Mouse (Mus musculus): ENCODE data around the gene Arid1b. TPM values are rescaled to one million over a fixed set of nuclear protein-coding genes. Genes with fewer than 3 reads are reported as not detected.

Gene Arid1b
- polyA plus RNA-seq, 1 experiment from 2014 or later = 22.3 TPM

- WGBS = 14% methylated on average over 1 of the region's 1 CpGs
Measured at GRCm38 (mm10) chr17:5323746-5324145, 329.6 kb downstream of the Arid1b start.

GRCm38 (mm10) chr17:5324236-5324876 lies 330.2 kb downstream of the Arid1b start:
- Histone ChIP-seq H3K4me3 (no peak overlapping the region), H3K4me1 (peaks cover 31% of the 10 kb centered on the region), H3K9me3 (replicated peaks) (no peaks in the 10 kb centered on the region), H3K27me3 (peaks cover 27% of the 10 kb centered on the region), H3K4me2 (replicated peaks) (no peak overlapping the region), H3K36me3 (peaks cover 56% of the 10 kb centered on the region), H3K9ac (peak overlapping the region; percentile 4; the same call in 1 of the 2 replicates), H3K27ac (peak overlapping the region; percentile 76; the same call in 1 of the 2 replicates)
- 9% methylated on average over 10 of the region's 10 CpGs for WGBS
- ATAC-seq (ENCODE audit: low FRiP score) = peak; percentile 74

More at GRCm38 (mm10) chr17:5323746-5324145, 329.6 kb downstream of the Arid1b start:
- no peak overlapping the region for H3K9ac ChIP-seq
- peaks cover 27% of the 10 kb centered on the region for H3K27me3 ChIP-seq
- H3K36me3 ChIP-seq = peaks cover 56% of the 10 kb centered on the region
- no peaks in the 10 kb centered on the region for H3K9me3 ChIP-seq (replicated peaks)
- ATAC-seq (ENCODE audit: low FRiP score) = no peak
- H3K4me1 ChIP-seq = peaks cover 31% of the 10 kb centered on the region
- H3K4me2 ChIP-seq (replicated peaks) = no peak overlapping the region
- H3K4me3 ChIP-seq = no peak overlapping the region
- peak overlapping the region; percentile 76 for H3K27ac ChIP-seq

DNA sequence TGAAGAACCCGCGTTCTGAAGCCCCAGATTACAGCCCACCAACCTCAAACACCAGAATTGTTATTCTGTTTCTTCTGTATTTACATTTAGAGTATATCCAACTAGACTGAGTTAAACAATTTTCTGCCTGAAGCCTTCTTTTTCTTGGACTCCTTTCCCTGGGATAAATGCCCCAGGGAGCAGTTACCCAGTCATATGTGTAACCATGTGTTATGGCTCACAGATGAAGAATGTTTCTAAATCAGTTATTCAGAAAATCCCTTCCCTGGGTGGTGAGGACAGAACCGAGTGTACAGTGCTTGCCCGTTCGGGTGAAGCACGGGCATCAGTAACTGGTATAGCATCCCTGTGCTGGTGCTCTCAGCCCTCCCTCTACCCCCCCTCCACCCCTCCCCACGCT lies 332.6 kb downstream of the Arid1b start:
- Histone ChIP-seq H3K9ac (no peak overlapping the region), H3K4me3 (no peak overlapping the region), H3K4me2 (replicated peaks) (no peak overlapping the region), H3K27me3 (peaks cover 22% of the 10 kb centered on the region), H3K27ac (no peak overlapping the region), H3K9me3 (replicated peaks) (no peaks in the 10 kb centered on the region), H3K4me1 (peaks cover 31% of the 10 kb centered on the region), H3K36me3 (peaks cover 45% of the 10 kb centered on the region)
- ATAC-seq (ENCODE audit: low FRiP score) = no peak
- 89% methylated on average over 7 of the region's 7 CpGs for WGBS

- peaks cover 25% of the 10 kb centered on the region for H3K4me1 ChIP-seq
- H3K9ac ChIP-seq = no peak overlapping the region
- no peaks in the 10 kb centered on the region for H3K9me3 ChIP-seq (replicated peaks)
- WGBS = 91% methylated on average over 12 of the region's 12 CpGs
- peaks cover 17% of the 10 kb centered on the region for H3K27me3 ChIP-seq
- H3K27ac ChIP-seq = no peak overlapping the region
- ATAC-seq (ENCODE audit: low FRiP score) = no peak
- H3K36me3 ChIP-seq = peaks cover 39% of the 10 kb centered on the region
- H3K4me2 ChIP-seq (replicated peaks) = no peak overlapping the region
- no peak overlapping the region for H3K4me3 ChIP-seq
Measured at GRCm38 (mm10) chr17:5327480-5328180, 333.5 kb downstream of the Arid1b start.

DNA sequence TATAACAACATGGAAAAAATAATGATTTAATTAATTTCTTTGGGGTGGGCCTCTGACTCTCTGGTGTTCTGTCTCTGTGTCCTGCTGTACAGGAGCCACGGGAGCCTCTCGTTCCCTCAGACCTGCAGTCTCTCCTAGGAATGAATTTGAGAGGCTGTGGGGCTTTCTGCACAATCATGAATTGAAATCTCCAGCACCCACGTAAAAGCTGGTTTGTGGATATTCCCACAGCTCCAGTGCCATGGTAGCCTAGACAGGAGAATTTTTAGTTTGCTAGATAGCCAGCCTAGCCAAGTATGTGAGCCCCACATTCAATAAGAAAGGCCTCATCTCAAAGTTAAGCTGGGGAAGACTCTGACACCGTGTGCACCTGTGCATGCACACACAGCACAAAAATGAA lies 335.3 kb downstream of the Arid1b start:
- Histone ChIP-seq H3K4me3 (no peak overlapping the region), H3K4me1 (peaks cover 7% of the 10 kb centered on the region), H3K27ac (no peak overlapping the region), H3K27me3 (peaks cover 17% of the 10 kb centered on the region), H3K4me2 (replicated peaks) (no peak overlapping the region), H3K9me3 (replicated peaks) (no peaks in the 10 kb centered on the region), H3K36me3 (peaks cover 50% of the 10 kb centered on the region), H3K9ac (no peak overlapping the region)
- 76% methylated on average over 4 of the region's 4 CpGs for WGBS
- no peak for ATAC-seq (ENCODE audit: low FRiP score)

DNA sequence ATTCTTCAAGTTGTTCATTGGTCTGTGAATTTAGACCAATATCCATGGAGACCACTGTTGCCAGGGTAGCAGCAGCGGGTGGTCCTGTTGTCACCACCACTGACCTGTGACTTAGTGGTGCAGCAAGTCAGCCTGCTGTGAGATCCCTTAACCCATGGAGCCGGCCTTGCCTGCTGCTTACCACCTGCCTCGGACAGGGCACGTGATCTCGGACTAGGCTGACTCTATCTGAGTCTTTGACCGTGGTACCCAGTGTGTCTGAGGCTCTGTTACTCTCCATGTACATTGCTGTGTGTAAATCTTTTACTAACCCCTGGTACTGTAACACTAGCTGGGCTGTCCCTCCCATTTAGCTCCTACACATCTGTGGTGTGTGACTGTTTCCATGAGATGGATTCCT lies 335.9 kb downstream of the Arid1b start:
- H3K4me2 ChIP-seq (replicated peaks) = no peak overlapping the region
- no peak for ATAC-seq (ENCODE audit: low FRiP score)
- peaks cover 55% of the 10 kb centered on the region for H3K36me3 ChIP-seq
- H3K27me3 ChIP-seq = peaks cover 17% of the 10 kb centered on the region
- no peaks in the 10 kb centered on the region for H3K9me3 ChIP-seq (replicated peaks)
- H3K27ac ChIP-seq = no peak overlapping the region
- H3K9ac ChIP-seq = no peak overlapping the region
- peaks cover 2% of the 10 kb centered on the region for H3K4me1 ChIP-seq
- H3K4me3 ChIP-seq = no peak overlapping the region
- 58% methylated on average over 6 of the region's 6 CpGs for WGBS

DNA sequence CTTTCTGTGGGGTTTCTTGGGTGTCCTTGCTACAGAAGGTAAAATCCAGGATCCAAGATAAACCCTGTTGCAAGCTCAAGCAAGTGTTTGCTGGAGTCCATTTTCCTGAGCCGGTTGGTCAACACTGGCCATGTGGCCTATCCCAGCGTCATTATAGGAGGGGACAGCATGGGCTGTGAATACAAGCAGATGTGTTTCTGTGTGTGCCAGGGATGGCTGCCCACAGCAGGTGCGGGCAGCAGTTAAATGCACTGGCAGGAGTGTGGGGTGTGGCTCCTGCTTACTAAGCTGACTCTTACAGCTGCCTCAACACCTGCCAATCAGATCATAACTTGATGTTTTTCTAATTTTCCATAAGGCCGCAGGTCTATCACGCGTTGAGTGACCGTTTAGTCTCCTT lies 336.5 kb downstream of the Arid1b start:
- Histone ChIP-seq H3K4me1 (no peaks in the 10 kb centered on the region), H3K4me3 (no peak overlapping the region), H3K27me3 (peaks cover 14% of the 10 kb centered on the region), H3K9ac (no peak overlapping the region), H3K36me3 (peaks cover 55% of the 10 kb centered on the region), H3K4me2 (replicated peaks) (no peak overlapping the region), H3K9me3 (replicated peaks) (no peaks in the 10 kb centered on the region), H3K27ac (no peak overlapping the region)
- ATAC-seq (ENCODE audit: low FRiP score) = no peak
- WGBS = 95% methylated on average over 7 of the region's 7 CpGs

DNA sequence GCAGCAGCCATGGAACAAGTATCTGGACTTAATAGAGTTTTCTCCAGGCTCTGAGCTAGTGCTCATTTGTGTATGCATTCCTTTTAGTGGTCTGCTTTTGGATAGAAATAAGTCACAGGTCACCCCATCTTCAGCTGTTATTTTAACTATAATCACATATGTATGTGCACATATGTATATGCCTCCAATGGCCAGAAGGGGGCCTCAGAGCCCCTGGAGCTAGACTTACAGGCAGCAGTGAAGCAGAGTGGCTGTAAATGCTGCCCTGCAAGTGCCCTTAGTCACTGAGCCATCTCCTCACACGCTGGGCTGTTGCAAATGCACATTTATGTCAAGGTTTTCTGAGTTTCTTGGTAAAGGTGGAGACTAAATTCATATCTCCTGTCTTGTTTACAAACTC lies 337.3 kb downstream of the Arid1b start:
- H3K4me3 ChIP-seq = no peak overlapping the region
- H3K27me3 ChIP-seq = 0 out of 2 replicates have a peak, but pooled peaks cover 9% of the 10 kb centered on the region
- ATAC-seq (ENCODE audit: low FRiP score) = no peak
- no peaks in the 10 kb centered on the region for H3K9me3 ChIP-seq (replicated peaks)
- no peak overlapping the region for H3K27ac ChIP-seq
- H3K36me3 ChIP-seq = peaks cover 62% of the 10 kb centered on the region
- no peak overlapping the region for H3K9ac ChIP-seq
- no peaks in the 10 kb centered on the region for H3K4me1 ChIP-seq
- no peak overlapping the region for H3K4me2 ChIP-seq (replicated peaks)
- WGBS = 77% methylated on average over 1 of the region's 1 CpGs

DNA sequence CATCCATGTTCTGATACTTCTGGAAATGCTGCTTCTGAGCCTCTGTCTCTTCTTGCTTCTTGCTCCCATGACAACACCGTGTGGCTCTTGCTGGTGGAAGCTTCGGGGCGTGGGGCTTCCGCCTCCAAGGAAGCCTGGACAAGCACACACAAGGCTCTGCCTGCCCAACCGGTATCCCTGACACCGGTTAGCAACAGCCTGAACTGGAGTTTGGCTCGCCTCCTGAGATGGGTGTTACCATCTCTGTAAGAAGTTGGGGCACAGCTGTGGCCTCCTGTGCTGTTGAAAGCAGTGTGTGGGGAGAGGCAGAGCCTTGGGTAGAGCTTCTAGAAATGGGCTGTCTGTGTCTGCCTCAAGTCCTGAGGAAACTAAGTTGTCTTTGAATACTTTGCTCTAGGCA lies 340.4 kb downstream of the Arid1b start:
- Histone ChIP-seq H3K4me3 (no peak overlapping the region), H3K9ac (no peak overlapping the region), H3K27me3 (no peaks in the 10 kb centered on the region), H3K9me3 (replicated peaks) (no peaks in the 10 kb centered on the region), H3K27ac (no peak overlapping the region), H3K4me1 (no peaks in the 10 kb centered on the region), H3K4me2 (replicated peaks) (no peak overlapping the region), H3K36me3 (peaks cover 64% of the 10 kb centered on the region)
- no peak for ATAC-seq (ENCODE audit: low FRiP score)
- 95% methylated on average over 7 of the region's 7 CpGs for WGBS

GRCm38 (mm10) chr17:5344426-5344825 lies 350.3 kb downstream of the Arid1b start:
- Histone ChIP-seq H3K9me3 (replicated peaks) (no peaks in the 10 kb centered on the region), H3K4me2 (replicated peaks) (no peak overlapping the region), H3K27me3 (no peaks in the 10 kb centered on the region), H3K36me3 (peaks cover 34% of the 10 kb centered on the region), H3K27ac (no peak overlapping the region), H3K4me1 (no peaks in the 10 kb centered on the region), H3K4me3 (no peak overlapping the region), H3K9ac (no peak overlapping the region)
- ATAC-seq (ENCODE audit: low FRiP score) = no peak
- 100% methylated on average over 1 of the region's 1 CpGs for WGBS

DNA sequence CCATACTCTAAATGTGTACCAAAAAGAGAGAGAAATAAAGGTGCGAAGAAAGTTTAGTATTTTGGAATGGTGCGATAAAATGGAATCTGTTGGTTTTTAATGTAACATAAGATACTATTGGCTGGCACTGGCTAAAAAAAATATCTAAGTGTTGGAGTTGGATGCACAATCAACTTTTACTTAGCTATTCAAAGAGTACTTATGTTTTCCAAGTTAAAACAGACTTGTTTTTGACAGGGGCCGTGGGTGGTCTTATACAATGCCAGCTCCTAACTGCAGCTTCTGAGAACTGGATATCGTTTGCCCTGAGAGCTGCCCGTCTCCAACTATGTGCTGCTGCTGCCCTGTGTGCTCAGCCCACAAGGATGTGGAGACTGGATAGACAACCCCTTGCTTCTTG lies 351.7 kb downstream of the Arid1b start:
- Histone ChIP-seq H3K27me3 (no peaks in the 10 kb centered on the region), H3K9me3 (replicated peaks) (no peaks in the 10 kb centered on the region), H3K4me1 (no peaks in the 10 kb centered on the region), H3K36me3 (peaks cover 22% of the 10 kb centered on the region), H3K4me2 (replicated peaks) (no peak overlapping the region), H3K27ac (no peak overlapping the region), H3K4me3 (no peak overlapping the region), H3K9ac (no peak overlapping the region)
- WGBS = 86% methylated on average over 5 of the region's 5 CpGs
- no peak for ATAC-seq (ENCODE audit: low FRiP score)

DNA sequence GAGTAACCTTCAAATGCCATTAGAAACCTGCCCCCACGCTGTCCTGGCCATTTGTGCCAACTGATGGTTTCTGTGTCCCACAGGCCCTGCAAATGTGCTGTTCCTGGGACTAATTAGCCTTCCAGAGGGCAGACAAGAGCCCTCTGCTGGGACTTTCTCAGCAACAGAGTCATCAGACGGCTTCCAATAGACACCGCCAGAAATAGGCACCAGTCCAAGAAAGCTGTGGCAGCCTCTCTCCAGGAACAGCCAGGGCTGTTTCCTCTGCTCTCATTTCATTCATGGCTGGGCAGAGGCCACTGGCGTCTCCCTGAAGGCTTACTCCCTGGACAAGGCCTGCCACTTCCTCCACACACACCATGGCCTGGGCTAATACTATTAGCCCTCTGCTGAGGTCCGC lies 358.8 kb downstream of the Arid1b start:
- no peaks in the 10 kb centered on the region for H3K4me1 ChIP-seq
- no peaks in the 10 kb centered on the region for H3K27me3 ChIP-seq
- no peak overlapping the region for H3K27ac ChIP-seq
- no peaks in the 10 kb centered on the region for H3K36me3 ChIP-seq
- no peak overlapping the region for H3K4me3 ChIP-seq
- no peak overlapping the region for H3K4me2 ChIP-seq (replicated peaks)
- ATAC-seq (ENCODE audit: low FRiP score) = no peak; the same call in 1 of the 2 replicates
- H3K9ac ChIP-seq = no peak overlapping the region
- WGBS = 67% methylated on average over 5 of the region's 5 CpGs
- H3K9me3 ChIP-seq (replicated peaks) = 0 out of 2 replicates have a peak, but pooled peaks cover 3% of the 10 kb centered on the region

GRCm38 (mm10) chr17:5360759-5361158 lies 366.6 kb downstream of the Arid1b start:
- H3K9me3 ChIP-seq (replicated peaks) = no peaks in the 10 kb centered on the region
- no peak for ATAC-seq (ENCODE audit: low FRiP score)
- H3K27me3 ChIP-seq = no peaks in the 10 kb centered on the region
- H3K4me3 ChIP-seq = no peak overlapping the region
- H3K9ac ChIP-seq = no peak overlapping the region
- no peak overlapping the region for H3K27ac ChIP-seq
- no peak overlapping the region for H3K4me2 ChIP-seq (replicated peaks)
- H3K4me1 ChIP-seq = 0 out of 2 replicates have a peak, but pooled peaks cover 6% of the 10 kb centered on the region
- WGBS = 67% methylated on average over 2 of the region's 2 CpGs
- H3K36me3 ChIP-seq = no peaks in the 10 kb centered on the region

Measured in hindbrain, embryonic 12.5 days (tissue).